Mouse (Mus musculus): ENCODE measurements at regions not wholly inside any gene's neighbourhood (a gene's known extent, or its start where the extent isn't known, plus 50 kb on each side); places are given as distances from the start of the nearest gene placed in this dataset.

GRCm38 (mm10) chr12:38928786-38929351, 149.7 kb downstream of the Etv1 start:
- peak; percentile 70 for DNase-seq (ENCODE audit: extremely low read depth, insufficient read length, low spot score)

- peak; percentile 3 for DNase-seq (ENCODE audit: extremely low read depth, insufficient read length, low spot score)
These were observed 150.5 kb downstream of the Etv1 start for GRCm38 (mm10) chr12:38929644-38930043.

- DNase-seq (ENCODE audit: extremely low read depth, insufficient read length, low spot score): no peak
These were observed 152.6 kb downstream of the Etv1 start for GRCm38 (mm10) chr12:38931769-38932168.

- no peak for DNase-seq (ENCODE audit: extremely low read depth, insufficient read length, low spot score)
These were observed 180.4 kb downstream of the Etv1 start for GRCm38 (mm10) chr12:38959605-38960004.

- no peak for DNase-seq (ENCODE audit: extremely low read depth, insufficient read length, low spot score)
These were observed 183.1 kb downstream of the Etv1 start for GRCm38 (mm10) chr12:38962302-38962701.

- no peak for DNase-seq (ENCODE audit: extremely low read depth, insufficient read length, low spot score)
These were observed 191.2 kb downstream of the Etv1 start for GRCm38 (mm10) chr12:38970347-38970746.

GRCm38 (mm10) chr12:38972205-38972604, 193.0 kb downstream of the Etv1 start:
- no peak for DNase-seq (ENCODE audit: extremely low read depth, insufficient read length, low spot score)

- no peak for DNase-seq (ENCODE audit: extremely low read depth, insufficient read length, low spot score)
These were observed 196.3 kb downstream of the Etv1 start for GRCm38 (mm10) chr12:38975508-38975907.

- no peak for DNase-seq (ENCODE audit: extremely low read depth, insufficient read length, low spot score)
These were observed 203.2 kb downstream of the Etv1 start for GRCm38 (mm10) chr12:38982423-38982822.

GRCm38 (mm10) chr12:38985909-38986308, 206.7 kb downstream of the Etv1 start:
- no peak for DNase-seq (ENCODE audit: extremely low read depth, insufficient read length, low spot score)

- no peak for DNase-seq (ENCODE audit: extremely low read depth, insufficient read length, low spot score)
These were observed 207.2 kb downstream of the Etv1 start for GRCm38 (mm10) chr12:38986346-38986745.

GRCm38 (mm10) chr12:38987277-38987676, 208.1 kb downstream of the Etv1 start:
- DNase-seq (ENCODE audit: extremely low read depth, insufficient read length, low spot score): no peak

- no peak for DNase-seq (ENCODE audit: extremely low read depth, insufficient read length, low spot score)
These were observed 208.6 kb downstream of the Etv1 start for GRCm38 (mm10) chr12:38987819-38988218.

GRCm38 (mm10) chr12:39027179-39027578, 248.0 kb downstream of the Etv1 start:
- no peak for DNase-seq (ENCODE audit: extremely low read depth, insufficient read length, low spot score)

- no peak for DNase-seq (ENCODE audit: extremely low read depth, insufficient read length, low spot score)
These were observed 248.8 kb downstream of the Etv1 start for GRCm38 (mm10) chr12:39027948-39028347.

- no peak for DNase-seq (ENCODE audit: extremely low read depth, insufficient read length, low spot score)
These were observed 254.8 kb downstream of the Etv1 start for GRCm38 (mm10) chr12:39033982-39034381.

- no peak for DNase-seq (ENCODE audit: extremely low read depth, insufficient read length, low spot score)
These were observed 257.4 kb downstream of the Etv1 start for GRCm38 (mm10) chr12:39036466-39037037.

GRCm38 (mm10) chr12:39038077-39038476, 258.9 kb downstream of the Etv1 start:
- DNase-seq (ENCODE audit: extremely low read depth, insufficient read length, low spot score): no peak

GRCm38 (mm10) chr12:39038656-39039055, 259.5 kb downstream of the Etv1 start:
- no peak for DNase-seq (ENCODE audit: extremely low read depth, insufficient read length, low spot score)

GRCm38 (mm10) chr12:39047126-39047525, 267.9 kb downstream of the Etv1 start:
- no peak for DNase-seq (ENCODE audit: extremely low read depth, insufficient read length, low spot score)

GRCm38 (mm10) chr12:39048441-39048840, 269.3 kb downstream of the Etv1 start:
- DNase-seq (ENCODE audit: extremely low read depth, insufficient read length, low spot score): no peak

- no peak for DNase-seq (ENCODE audit: extremely low read depth, insufficient read length, low spot score)
These were observed 269.8 kb downstream of the Etv1 start for GRCm38 (mm10) chr12:39048958-39049357.

All from 3134 (cell line).